In genomic region chr10:77082453-77082852, GRCm38 (mm10) we compare ENCODE assay signal across 9 mouse cellular contexts. TPM values are rescaled to one million over a fixed set of nuclear protein-coding genes. Genes with fewer than 3 reads are reported as not detected.
DNase-seq lines count a peak whose midpoint lies in the region; ATAC-seq and TF ChIP-seq lines count a peak whose summit lies in the region.
"Had no signal": no experiment of that assay in that cellular context is flagged by ENCODE, and none has a peak within 500 bp of the region (broad histone marks: within the 10 kb centered on the region; RNA-seq: fewer than 3 reads in every experiment).

No protein-coding gene starts in this region.

- no peaks in the 10 kb centered on the region for H3K36me3 ChIP-seq in intestine, postnatal 0 days (ENCODE audit: control insufficient read depth, insufficient read depth)
- no peaks in the 10 kb centered on the region for H3K36me3 ChIP-seq in intestine, embryonic 16.5 days (ENCODE audit: control insufficient read depth, insufficient read depth, low read length)
- H3K36me3 ChIP-seq in forebrain, embryonic 12.5 days (replicated peaks), result peaks cover 41% of the 10 kb centered on the region
- H3K36me3 ChIP-seq in limb, embryonic 14.5 days (ENCODE audit: control insufficient read depth, insufficient read depth, low read length), result peaks cover 10% of the 10 kb centered on the region; the same call in 1 of the 2 replicates
- H3K36me3 ChIP-seq in neural tube, embryonic 11.5 days (ENCODE audit: control insufficient read depth, insufficient read depth, low read length), result peaks cover 1% of the 10 kb centered on the region

- no peak overlapping the region for H3K9ac ChIP-seq in intestine, postnatal 0 days (ENCODE audit: low read depth, low read length)
- no peak overlapping the region for H3K9ac ChIP-seq in intestine, embryonic 16.5 days (ENCODE audit: low read depth, low read length)
- H3K9ac ChIP-seq in forebrain, embryonic 12.5 days, result no peak overlapping the region
- no peak overlapping the region for H3K9ac ChIP-seq in limb, embryonic 14.5 days (ENCODE audit: low read depth, low read length, severe bottlenecking)
- no peak overlapping the region for H3K9ac ChIP-seq in neural tube, embryonic 11.5 days (ENCODE audit: low read length)

- H3K27ac ChIP-seq in intestine, postnatal 0 days (ENCODE audit: low read depth, low read length), result no peak overlapping the region
- H3K27ac ChIP-seq in intestine, embryonic 16.5 days (ENCODE audit: low read length), result no peak overlapping the region
- H3K27ac ChIP-seq in forebrain, embryonic 12.5 days, result no peak overlapping the region
- H3K27ac ChIP-seq in limb, embryonic 14.5 days (replicated peaks; ENCODE audit: low read depth, low read length), result no peak overlapping the region
- no peak overlapping the region for H3K27ac ChIP-seq in neural tube, embryonic 11.5 days (ENCODE audit: low read depth, low read length)

- no peaks in the 10 kb centered on the region for H3K4me1 ChIP-seq in intestine, postnatal 0 days (replicated peaks; ENCODE audit: control insufficient read depth, insufficient read depth, low read length)
- H3K4me1 ChIP-seq in intestine, embryonic 16.5 days (ENCODE audit: control insufficient read depth, insufficient read depth, low read length), result peaks cover 5% of the 10 kb centered on the region; the same call in 1 of the 2 replicates
- H3K4me1 ChIP-seq in forebrain, embryonic 12.5 days, result no peaks in the 10 kb centered on the region
- H3K4me1 ChIP-seq in limb, embryonic 14.5 days (ENCODE audit: control insufficient read depth, insufficient read depth, low read length), result no peaks in the 10 kb centered on the region
- H3K4me1 ChIP-seq in neural tube, embryonic 11.5 days (ENCODE audit: control insufficient read depth, insufficient read depth, low read length), result no peaks in the 10 kb centered on the region

- H3K4me2 ChIP-seq in intestine, postnatal 0 days (replicated peaks; ENCODE audit: low read depth), result no peak overlapping the region
- H3K4me2 ChIP-seq in intestine, embryonic 16.5 days (ENCODE audit: low read depth, low read length), result no peak overlapping the region
- H3K4me2 ChIP-seq in forebrain, embryonic 12.5 days, result no peak overlapping the region
- H3K4me2 ChIP-seq in limb, embryonic 14.5 days (replicated peaks; ENCODE audit: low read depth, low read length, severe bottlenecking), result no peak overlapping the region
- H3K4me2 ChIP-seq in neural tube, embryonic 11.5 days (ENCODE audit: low read depth), result no peak overlapping the region

- H3K9me3 ChIP-seq in intestine, postnatal 0 days (ENCODE audit: control insufficient read depth), result no peaks in the 10 kb centered on the region
- no peaks in the 10 kb centered on the region for H3K9me3 ChIP-seq in intestine, embryonic 16.5 days (ENCODE audit: control insufficient read depth, low read length)
- no peaks in the 10 kb centered on the region for H3K9me3 ChIP-seq in forebrain, embryonic 12.5 days
- H3K9me3 ChIP-seq in limb, embryonic 14.5 days (ENCODE audit: control insufficient read depth, low read length), result no peaks in the 10 kb centered on the region
- H3K9me3 ChIP-seq in neural tube, embryonic 11.5 days (ENCODE audit: control insufficient read depth, low read length), result no peaks in the 10 kb centered on the region

- H3K27me3 ChIP-seq in intestine, postnatal 0 days (replicated peaks; ENCODE audit: control insufficient read depth, insufficient read depth, low read length), result no peaks in the 10 kb centered on the region
- no peaks in the 10 kb centered on the region for H3K27me3 ChIP-seq in intestine, embryonic 16.5 days (replicated peaks; ENCODE audit: control insufficient read depth, insufficient read depth, low read length)
- H3K27me3 ChIP-seq in forebrain, embryonic 12.5 days, result no peaks in the 10 kb centered on the region
- H3K27me3 ChIP-seq in limb, embryonic 14.5 days (ENCODE audit: control insufficient read depth, insufficient read depth, low read length), result no peaks in the 10 kb centered on the region
- no peaks in the 10 kb centered on the region for H3K27me3 ChIP-seq in neural tube, embryonic 11.5 days (ENCODE audit: control insufficient read depth, insufficient read depth, low read length)

- DNase-seq in c-Kit-negative CD71-positive TER-119-positive erythroid progenitor cells, embryonic 14.5 days (ENCODE audit: low read depth, low spot score), result peak; percentile 30
- peak; percentile 89 for DNase-seq in kidney, adult 9 months
- DNase-seq in limb, embryonic 14.5 days (ENCODE audit: low spot score), result peak; percentile 78
- peak; percentile 75 for DNase-seq in neural tube, embryonic 11.5 days (ENCODE audit: low spot score)
- peak; percentile 88 for DNase-seq in testis, postnatal 10 days (ENCODE audit: low spot score)

- no peak overlapping the region for H3K4me3 ChIP-seq in intestine, postnatal 0 days (ENCODE audit: low read depth, low read length)
- no peak overlapping the region for H3K4me3 ChIP-seq in intestine, embryonic 16.5 days (ENCODE audit: low read length)
- H3K4me3 ChIP-seq in forebrain, embryonic 12.5 days (replicated peaks), result no peak overlapping the region
- no peak overlapping the region for H3K4me3 ChIP-seq in limb, embryonic 14.5 days (replicated peaks; ENCODE audit: low read length)
- no peak overlapping the region for H3K4me3 ChIP-seq in neural tube, embryonic 11.5 days (ENCODE audit: low read depth, low read length)
- H3K4me3 ChIP-seq: erythroblast, embryonic 14.5 days had no signal

- no peak for ATAC-seq in intestine, postnatal 0 days
- ATAC-seq in intestine, embryonic 16.5 days, result no peak
- 0 out of 2 replicates have a peak, but pooled peaks have one; percentile 27 for ATAC-seq in forebrain, embryonic 12.5 days (ENCODE audit: low FRiP score)
- ATAC-seq in limb, embryonic 14.5 days (ENCODE audit: low FRiP score, low read depth), result peak; percentile 62
- no peak for ATAC-seq in neural tube, embryonic 11.5 days (ENCODE audit: insufficient read depth, low FRiP score, low TSS enrichment)

- TF ChIP-seq POLR2A in limb, embryonic 14.5 days (IDR thresholded peaks at IDR 0.05; ENCODE audit: borderline replicate concordance, extremely low read depth, insufficient read depth, insufficient read length), result no peak

- TF ChIP-seq CTCF in intestine, postnatal 0 days (IDR thresholded peaks at IDR 0.05; ENCODE audit: low read depth), result peak; percentile 99

- WGBS in intestine, postnatal 0 days, result 13% methylated on average over 3 of the region's 3 CpGs
- WGBS in intestine, embryonic 16.5 days, result 21% methylated on average over 3 of the region's 3 CpGs
- 26% methylated on average over 3 of the region's 3 CpGs for WGBS in forebrain, embryonic 12.5 days
- WGBS in limb, embryonic 14.5 days, result 20% methylated on average over 3 of the region's 3 CpGs
- 26% methylated on average over 3 of the region's 3 CpGs for WGBS in neural tube, embryonic 11.5 days

RNA-seq across cellular contexts. Expression of gene Slc19a1, which starts 50.4 kb away (rescaled TPM):
- 60.0 and 61.9 TPM in 2 replicates for polyA plus RNA-seq in intestine, postnatal 0 days (2015; fragmentation: Nextera tagmentation; extraction: Ambion mirVana)
- 65.3 and 73.7 TPM in 2 replicates for polyA plus RNA-seq in intestine, embryonic 16.5 days (2015; fragmentation: Nextera tagmentation; extraction: Ambion mirVana)
- 30.3 and 34.3 TPM in 2 replicates for polyA plus RNA-seq in forebrain, embryonic 12.5 days (2016; fragmentation: Nextera tagmentation; extraction: Ambion mirVana)
- 47.1 and 80.8 TPM in 2 replicates for polyA plus RNA-seq in limb, embryonic 14.5 days (2012; rRNA removed)
- polyA plus RNA-seq in limb, embryonic 14.5 days (2014; fragmentation: Nextera tagmentation; extraction: Ambion mirVana), result 30.5 and 32.1 TPM in 2 replicates
- 26.9 and 30.1 TPM in 2 replicates for polyA plus RNA-seq in neural tube, embryonic 11.5 days (2014; fragmentation: Nextera tagmentation; extraction: Ambion mirVana)

Comparison
In these comparisons a context has a peak if more than half of its experiments do, and no peak if none do; other contexts are left out.
1. ATAC-seq: peak in forebrain, embryonic 12.5 days (single experiment) and limb, embryonic 14.5 days (single experiment); none in intestine, postnatal 0 days (single experiment), intestine, embryonic 16.5 days (single experiment) and neural tube, embryonic 11.5 days (single experiment).
2. DNase-seq: peak in every context shown above with its lines; median percentile 89 in kidney, adult 9 months; 88 in testis, postnatal 10 days; 78 in limb, embryonic 14.5 days; 75 in neural tube, embryonic 11.5 days; 30 in c-Kit-negative CD71-positive TER-119-positive erythroid progenitor cells, embryonic 14.5 days.